Mouse (Mus musculus) c-Kit-positive CD71-positive TER-119-positive erythroid progenitor cells, embryonic 14.5 days (primary cell): ENCODE data around the gene Dnaaf1.

Source experiments
- DNase-seq: peaks from one replicate; pipeline ENCODE4 v3.0.0-alpha.2; 2013; ENCODE audit warnings: low spot score

Gene Dnaaf1

DNA sequence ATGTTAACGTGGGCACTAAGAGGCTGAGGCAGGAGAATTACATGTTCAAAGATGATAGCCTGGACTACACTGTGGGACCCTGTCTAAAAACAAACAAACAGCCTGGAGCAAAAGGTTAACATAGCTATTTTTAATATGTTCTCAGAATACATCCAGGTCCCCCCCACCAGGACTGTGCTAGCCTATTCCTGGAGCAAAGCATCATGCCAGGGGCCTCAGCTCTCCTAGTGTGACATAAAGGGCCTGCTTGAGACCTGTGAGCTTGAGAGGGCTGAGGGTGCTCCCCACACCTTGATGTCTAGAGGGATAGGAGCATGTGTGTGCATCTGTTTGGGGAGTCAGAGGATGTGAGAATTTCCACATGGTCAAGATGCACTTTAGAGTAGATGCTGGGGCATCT is 48.7 kb downstream of the Dnaaf1 start:
- no peak for DNase-seq

DNA sequence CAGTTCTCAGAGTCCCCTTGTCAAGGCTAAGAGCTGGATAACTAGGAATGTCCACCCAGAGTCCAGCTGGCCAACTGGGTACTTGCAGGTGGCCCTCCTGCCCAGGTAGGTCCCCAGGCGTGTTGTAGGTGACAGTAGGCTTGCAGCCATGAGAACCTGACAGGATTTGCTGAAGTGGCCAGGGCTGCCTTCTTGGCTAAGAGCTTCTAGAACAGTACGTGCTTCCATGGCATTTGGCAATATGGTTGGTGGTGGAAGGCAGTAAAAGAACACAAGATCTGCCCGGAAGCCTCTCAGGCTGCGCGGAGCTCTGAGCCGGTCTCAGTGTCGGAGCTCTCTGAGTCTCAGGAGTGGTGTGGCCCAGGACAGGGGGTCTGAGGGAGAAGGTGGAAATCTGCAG is 49.9 kb downstream of the Dnaaf1 start:
- no peak for DNase-seq

DNA sequence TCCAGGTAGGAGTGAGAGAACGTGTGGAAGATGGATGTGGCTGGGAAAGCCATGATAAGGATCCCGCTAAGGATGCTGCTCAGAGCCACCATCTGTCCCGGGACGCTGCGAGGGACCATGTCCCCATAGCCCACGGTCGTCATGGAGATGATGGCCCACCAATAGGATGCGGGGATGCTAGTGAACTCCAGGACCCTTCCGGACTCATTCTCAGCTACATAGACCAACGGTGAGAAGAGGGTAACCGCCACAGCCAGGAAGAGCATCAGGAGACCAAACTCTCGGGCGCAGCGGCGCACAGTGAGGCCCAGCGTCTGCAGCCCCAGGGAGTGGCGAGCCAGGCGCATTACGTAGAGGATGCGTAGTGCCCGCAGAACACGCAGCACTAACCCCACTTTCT is 50.8 kb downstream of the Dnaaf1 start:
- no peak for DNase-seq

DNA sequence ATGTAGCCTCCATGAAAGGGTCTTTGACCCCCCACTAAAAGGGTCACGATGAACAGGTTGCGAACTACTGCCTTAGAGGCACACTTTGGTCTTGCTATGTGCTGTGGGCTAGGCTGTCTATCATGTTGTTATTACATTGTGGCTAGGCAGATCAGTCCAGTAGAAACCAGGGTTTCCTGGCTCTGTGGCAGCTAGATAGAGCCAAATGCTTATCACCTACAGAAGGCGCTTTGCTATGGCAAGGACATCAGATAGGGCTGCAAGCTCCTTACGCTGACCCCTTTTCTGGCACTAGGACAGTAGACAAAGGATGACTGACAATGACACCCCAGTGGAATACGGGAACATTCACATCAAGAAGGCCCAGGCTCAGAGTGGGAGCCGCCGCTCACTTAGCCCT is 52.2 kb downstream of the Dnaaf1 start:
- no peak for DNase-seq

DNA sequence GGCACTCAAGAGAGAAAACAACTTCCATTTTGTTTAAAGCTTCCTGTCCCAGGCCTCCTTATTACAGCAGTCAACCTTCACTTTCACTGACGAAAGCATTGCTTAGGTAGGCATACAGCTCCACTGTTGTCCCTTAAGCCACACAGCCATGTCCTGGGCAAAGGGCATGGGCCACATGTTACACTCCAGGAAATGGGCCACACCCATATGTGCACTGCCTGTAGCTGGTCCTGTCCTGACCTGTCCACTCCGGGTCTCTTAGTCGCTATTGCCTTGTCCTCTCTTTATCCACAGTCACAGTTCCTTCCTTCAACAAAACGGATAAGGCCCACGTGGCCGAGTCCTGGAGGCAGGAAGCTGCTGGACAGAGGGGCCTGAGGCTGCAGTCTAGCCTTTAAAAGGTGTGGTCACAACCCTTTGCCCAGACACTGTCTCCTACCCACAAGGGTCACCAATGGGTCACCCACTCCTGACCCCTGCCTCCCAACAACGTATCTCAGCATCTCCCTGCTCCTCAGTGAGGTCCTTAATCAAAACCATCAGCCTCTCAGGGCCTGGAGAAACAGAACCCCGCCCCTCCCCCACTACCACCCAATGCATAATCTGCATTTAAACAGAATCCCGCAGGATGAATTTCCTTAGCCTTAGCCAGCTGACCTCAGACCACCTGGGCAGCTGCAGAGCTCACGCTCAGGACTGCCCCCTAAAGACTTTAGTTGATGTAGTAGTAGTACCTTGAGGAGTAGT is 52.8 kb downstream of the Dnaaf1 start:
- no peak for DNase-seq

DNA sequence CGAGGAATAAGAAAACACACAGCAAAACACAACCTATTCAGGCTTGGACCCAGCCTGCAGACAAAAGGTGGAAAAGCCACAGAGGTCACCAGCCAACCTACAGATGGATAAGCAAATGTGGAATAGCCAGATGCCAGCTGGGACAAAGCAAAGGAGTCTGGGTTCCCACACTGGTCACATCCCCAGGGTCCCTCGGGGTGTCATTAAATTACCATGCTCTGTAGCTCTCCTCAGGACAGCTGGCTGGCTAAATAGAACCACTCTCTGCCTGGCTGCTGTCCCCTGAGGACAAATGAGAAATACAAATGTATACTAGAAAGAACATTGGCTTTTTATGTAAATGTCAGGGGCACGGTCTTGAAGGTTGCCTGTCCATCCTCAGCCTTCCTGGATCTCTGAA is 55.8 kb downstream of the Dnaaf1 start:
- DNase-seq: no peak

DNA sequence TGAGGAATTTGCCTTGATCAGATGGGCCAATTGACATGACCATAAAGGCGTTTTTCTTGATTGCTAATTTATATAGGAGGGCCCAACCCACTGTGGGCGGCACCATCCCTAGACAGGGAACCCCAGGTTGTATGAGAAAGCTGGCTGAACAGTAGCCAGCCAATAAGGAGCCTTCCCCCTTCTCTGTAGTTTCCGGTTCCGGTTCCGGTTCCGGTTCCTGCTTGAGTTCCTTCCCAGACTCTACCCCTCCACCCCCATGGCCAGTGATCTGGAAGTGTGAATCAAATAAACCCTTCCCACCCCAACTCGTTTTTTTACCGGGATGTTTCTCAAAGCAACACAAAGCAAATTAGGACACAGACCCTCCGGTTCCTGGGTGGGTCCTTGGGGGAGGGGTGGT is 57.2 kb downstream of the Dnaaf1 start:
- no peak for DNase-seq

DNA sequence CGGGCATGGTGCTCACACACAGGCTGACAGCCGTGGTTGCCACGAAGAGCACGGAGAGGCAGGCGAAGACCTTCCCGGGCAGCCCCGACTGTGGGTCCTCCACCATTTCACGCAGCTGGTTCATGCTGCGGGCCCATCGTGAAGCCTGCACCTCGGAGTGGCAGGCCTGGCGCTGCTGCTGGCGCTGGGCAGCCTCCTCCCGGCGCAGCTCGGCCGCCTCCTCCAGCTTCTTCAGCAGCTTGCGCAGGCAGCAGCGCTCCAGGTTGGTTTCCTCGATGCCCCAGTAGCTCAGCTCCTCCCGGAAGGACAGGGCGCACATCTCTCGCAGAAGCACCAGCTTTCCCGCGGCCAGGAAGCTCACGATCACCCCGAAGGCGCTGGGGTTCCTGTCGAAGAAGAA is 57.9 kb downstream of the Dnaaf1 start:
- no peak for DNase-seq

DNA sequence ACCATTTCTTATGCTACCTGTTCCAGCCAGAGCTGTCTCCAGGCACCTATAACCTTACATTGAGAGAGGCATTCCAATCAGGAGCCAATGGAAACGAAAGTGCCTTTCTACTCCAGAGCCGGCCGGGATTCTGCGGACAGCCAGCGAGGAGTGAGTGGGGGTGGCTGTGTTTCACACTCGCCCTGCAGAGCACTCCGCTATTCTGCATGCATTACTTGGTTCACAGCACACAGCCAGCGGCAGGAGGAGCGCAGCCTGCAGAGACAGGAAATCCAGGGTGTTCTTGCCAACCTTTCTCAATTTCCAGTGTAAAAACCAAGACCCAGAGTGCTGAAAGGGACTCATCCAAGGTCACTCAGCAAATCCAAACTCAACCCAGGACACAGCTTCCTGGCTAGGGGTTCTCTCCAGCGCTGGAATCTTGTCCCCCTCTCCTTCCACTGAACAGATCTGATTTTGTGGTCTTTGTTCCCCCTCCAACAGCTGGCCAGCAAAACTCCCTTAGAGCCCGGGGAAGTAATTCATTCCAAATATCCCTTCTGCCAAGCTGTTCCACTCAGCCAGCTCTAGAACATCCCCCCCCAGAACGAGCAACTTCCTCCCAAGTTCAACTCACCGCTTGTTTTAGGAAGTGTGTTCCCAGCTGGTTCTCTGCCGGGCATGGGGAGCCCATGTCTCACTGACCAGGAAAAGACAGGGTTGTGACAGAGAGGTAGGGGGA is 59.7 kb downstream of the Dnaaf1 start:
- DNase-seq: no peak

DNA sequence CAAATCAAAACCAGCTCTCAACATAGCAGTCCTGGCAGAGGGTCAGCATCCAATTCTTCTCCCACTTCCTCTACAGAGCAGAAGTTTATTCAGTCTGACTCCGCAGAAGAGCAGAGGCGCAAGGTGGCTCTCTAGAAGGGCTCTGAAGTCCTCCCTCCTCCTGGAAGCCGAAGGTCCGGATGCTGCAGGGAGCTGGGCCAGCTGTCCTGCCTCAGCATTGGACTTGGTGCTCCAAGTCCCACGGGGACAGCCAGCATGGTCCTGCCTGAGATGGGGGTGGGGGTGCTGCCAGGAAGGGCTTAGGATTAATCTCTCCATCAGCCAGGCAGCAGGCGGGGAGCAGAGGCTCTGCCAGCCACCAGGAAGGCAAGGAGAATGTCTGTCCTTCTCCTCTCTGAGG is 60.3 kb downstream of the Dnaaf1 start, which contains the start of gene Kcng4:
Kcng4 (minus strand) TSS at position 303 of the 400 bp plus-strand sequence.
- no peak for DNase-seq

DNA sequence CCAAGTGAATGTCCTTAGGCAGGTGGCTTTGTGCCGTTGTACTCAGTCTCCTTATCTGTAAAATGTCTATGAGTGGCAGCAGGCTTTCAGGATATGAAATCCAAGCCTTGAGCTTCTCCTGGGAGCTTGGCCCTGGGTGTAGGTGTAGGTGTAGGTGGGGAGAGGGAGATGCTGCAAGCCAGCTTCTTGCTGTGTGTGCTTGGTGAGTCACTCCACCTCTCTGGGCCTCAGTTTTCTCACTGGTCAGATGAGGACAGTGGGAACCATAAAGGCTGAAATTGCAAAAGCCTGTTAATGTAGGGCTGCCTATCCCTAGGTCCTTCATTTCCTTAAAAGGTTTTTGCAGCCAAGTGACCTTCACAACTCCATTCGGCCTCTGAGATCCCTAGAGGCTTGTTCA is 60.9 kb downstream of the Dnaaf1 start:
- DNase-seq: no peak

DNA sequence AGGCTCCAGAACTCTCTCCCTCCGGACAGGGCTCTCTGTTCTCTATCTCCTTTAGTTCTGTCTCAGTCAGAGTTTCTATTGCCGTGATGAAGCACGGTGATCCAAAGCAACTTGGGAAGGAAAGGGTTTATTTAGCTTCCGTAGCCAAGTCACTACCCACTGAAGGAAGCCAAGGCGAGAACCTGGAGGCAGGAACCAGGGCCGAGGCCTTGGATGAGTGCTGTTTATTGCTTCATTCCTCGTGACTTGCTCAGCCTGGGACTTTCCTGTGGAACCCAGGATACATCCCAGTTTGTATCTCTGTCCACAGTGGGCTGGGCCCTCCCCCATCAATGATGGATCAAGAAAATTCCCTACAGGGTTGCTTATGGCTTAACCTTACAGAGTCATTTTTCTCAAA is 61.7 kb downstream of the Dnaaf1 start:
- DNase-seq: no peak

DNA sequence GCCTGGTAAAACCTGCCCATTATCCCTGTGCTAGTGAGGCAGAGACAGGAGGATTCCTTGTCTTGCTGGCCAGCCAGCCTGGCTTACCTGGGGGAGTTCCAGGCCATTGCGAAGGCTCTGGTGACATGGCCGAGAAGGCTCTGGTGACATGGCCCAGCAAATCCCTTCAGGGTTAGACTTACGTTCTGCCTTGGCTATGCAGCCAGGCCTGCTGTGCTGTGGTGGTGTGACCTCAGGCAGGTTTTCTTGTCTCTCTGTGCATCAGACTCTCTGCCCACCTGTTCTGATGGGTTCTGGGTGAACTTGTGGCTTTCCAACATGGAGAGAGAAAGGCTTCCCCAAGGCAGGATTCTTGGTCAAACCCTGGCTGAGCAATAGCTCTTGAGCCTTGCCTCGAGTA is 62.3 kb downstream of the Dnaaf1 start:
- DNase-seq: no peak

DNA sequence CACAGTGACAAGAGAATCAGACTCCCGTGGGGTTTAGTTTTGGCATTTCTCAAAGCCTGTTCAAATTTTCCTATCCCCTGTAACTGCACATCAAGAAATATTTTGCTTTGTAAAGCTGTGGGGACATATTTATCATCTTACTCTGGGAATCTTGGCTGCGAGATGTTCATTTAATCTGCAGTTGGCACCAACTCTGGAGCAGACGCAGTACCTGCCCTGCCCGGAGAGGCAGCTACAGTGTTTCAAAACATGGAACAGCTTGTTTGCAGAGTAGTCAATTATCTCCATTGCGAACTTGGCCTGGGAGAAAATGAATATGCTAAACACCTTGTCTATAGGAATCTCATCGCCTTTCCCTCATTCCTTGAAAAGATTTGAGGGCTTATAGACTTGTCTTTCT is 63.2 kb downstream of the Dnaaf1 start:
- DNase-seq: no peak

DNA sequence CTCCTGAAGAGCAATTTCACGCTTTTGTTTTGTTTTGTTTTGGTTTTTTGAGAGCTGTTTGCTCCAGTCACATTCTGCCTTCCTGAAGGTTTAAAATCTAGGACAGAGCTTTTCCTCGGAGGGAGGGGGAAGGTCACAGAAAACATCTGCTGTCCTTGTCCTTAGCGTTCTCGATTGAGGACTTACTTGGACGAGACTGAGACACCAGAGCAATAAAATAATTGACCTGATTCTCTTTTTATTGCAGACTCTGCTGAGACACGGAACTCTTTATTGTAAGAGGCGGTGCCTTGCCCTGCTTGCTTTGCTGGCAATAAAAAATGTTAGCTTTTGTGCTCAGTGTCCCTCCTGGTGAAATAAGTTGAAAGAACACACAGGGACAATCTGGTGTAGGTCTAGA is 64.8 kb downstream of the Dnaaf1 start:
- DNase-seq: no peak

DNA sequence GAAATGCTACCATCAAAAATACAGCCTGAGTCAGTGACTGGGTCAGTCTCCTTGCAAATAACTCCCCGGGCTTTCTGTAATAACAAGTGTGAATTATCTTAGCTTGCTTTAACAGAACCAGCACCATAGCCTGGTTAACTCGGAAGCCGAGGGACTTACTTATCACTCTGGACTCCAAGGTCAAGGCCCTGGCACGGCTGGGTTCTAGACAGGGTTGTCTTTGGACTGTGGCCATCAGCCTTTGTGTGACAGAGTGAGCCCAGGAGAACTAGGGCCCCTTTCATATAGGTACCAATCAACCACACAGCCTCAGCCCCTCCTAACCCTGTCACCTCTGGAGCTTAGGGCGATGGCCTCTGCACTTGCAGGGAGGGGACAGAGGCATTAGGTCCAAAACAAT is 66.0 kb downstream of the Dnaaf1 start:
- no peak for DNase-seq

DNA sequence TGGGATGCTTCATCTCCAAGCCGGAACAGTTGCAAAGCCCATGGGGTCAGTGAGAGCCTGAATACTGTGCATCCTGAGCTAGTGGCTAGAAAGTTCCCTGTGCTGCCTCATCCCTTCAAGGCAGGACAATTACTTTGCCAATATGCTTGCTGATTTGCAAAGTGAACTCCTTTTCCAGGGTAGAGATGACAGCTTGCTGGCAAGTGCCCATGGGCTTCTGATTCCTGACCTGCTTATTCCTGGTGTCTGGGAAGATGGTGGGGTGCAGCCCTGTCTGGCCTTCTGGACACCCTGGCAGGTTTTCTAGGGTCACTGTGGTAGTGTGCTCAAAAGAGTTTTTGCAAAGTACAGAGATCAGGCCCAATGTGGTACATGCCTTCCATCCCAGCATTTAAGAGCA is 67.9 kb downstream of the Dnaaf1 start:
- no peak for DNase-seq

DNA sequence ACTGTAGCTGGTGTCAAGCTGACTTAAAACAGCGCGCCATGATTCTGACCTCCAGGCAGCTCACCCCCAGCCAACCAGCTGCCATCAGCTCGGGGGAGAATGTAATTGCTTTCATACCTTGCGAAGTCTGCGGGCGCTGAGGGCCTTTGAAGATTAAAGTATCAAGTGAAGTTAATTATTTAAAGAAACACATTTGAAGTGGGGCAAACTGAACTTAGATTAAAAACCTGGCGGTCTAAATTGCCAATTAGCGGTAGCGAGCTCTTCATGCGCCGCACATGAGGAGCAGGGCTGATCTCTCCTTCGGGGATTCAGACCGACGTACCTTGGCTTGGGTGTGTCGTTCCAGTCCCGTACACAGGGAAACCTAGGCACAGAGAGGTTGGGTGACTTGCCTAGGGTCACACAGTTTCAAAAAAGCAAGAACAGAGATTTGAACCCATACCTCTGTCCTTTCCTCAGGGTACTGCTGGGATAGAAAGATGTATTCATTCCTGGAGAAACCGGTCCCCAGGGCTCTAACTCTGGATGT is 69.5 kb downstream of the Dnaaf1 start:
- no peak for DNase-seq

DNA sequence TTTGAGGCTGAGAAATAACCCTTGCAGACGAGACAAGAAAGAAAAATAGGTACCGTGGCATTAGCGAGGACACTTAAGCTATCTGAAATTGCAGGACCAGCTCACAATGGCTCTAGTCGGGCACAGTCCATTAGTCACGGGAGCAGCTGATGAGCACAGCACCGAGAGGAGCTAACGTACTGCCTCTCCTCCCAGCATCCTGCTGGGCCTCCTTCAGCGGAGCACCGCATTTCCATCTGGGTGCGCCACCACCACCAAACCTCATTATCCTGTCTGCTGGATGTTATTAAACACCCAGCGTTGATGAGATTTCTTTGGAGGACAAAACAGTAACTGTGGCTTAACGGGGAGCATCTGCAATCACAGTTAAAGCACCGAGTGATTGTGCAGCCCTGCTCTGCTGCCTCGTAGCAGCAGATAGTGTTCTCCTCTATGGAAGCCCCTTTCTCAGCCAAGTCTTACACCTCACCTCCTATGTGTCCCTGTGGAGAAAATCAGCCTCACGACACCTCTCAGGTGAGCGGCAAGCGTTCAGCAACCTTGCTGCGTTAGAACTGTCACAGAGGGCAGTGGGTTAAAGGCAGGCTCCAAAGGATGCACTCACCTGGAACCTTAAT is 70.1 kb downstream of the Dnaaf1 start:
- DNase-seq: no peak

DNA sequence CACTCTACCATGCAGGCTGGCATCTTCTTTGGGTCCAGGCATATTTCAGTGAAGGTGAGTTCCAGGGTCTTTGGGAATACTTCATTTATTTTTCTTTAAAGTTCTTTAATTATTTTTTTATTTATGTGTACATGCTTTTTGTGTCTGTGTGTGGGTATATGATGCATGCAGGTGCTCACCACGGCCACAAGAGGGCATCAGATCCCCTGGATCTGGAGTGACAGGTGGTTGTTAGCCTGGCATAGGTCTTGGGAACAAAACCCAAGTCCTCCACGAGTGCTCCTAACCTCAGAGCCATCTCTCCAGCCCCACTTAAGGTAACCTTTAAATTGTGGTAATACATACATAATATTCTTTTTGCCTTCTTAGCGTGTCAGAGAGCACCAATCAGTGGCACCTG is 71.2 kb downstream of the Dnaaf1 start:
- DNase-seq: no peak

DNA sequence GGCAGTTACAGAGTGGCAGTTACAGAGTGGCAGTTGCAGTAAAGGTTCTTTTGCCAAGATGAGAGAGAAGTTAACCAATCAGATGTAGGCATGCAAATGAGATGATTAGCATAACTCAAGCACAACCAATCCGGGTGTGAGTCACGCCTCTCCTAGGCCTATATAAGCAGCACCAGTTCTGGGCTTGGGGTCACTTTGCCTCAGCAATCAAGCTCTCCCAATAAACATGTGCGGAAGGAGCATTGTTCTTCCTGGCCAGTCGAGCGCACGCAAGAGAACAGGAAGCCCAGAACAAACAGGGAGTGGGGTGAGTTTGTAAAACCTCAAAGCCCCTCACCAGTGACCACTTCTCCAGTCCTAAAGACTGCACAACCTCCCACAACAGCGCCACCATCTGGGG is 71.8 kb downstream of the Dnaaf1 start:
- no peak for DNase-seq
